Mouse (Mus musculus) kidney, embryonic 15.5 days (tissue): ENCODE results near the gene Cdc42. TPM values are rescaled to one million over a fixed set of nuclear protein-coding genes. Genes with fewer than 3 reads are reported as not detected.
A peak's percentile ranks its signal among the peaks of the same experiment; 100 is the strongest.

ENCODE experiments used
- ATAC-seq: fragments of 200-750 bp; cut with Nextera tagmentation; replicated peaks from 2 replicates; pipeline ENCODE4 v1.8.0; 2017; ENCODE audit warnings: moderate TSS enrichment; ENCODE audit not compliant: low FRiP score
- H3K27ac ChIP-seq: fragments of 300-500 bp; sonication (generic); 2 replicates; pipeline ENCODE4 v1.5.1; 2015; ENCODE audit warnings: mild to moderate bottlenecking, inconsistent platforms
- H3K27me3 ChIP-seq: fragments of 300-500 bp; sonication (generic); 2 replicates; pipeline ENCODE4 v1.6.1; 2015; ENCODE audit warnings: inconsistent platforms
- H3K36me3 ChIP-seq: fragments of 300-500 bp; sonication (generic); 2 replicates; pipeline ENCODE4 v1.6.1; 2015; ENCODE audit warnings: inconsistent platforms
- H3K4me1 ChIP-seq: fragments of 300-500 bp; sonication (generic); 2 replicates; pipeline ENCODE4 v1.6.1; 2015; ENCODE audit warnings: inconsistent platforms
- H3K4me2 ChIP-seq: fragments of 300-500 bp; sonication (generic); 2 replicates; pipeline ENCODE4 v1.6.1; 2015; ENCODE audit warnings: moderate library complexity, mild to moderate bottlenecking, inconsistent platforms
- H3K4me3 ChIP-seq: fragments of 300-500 bp; sonication (generic); replicated peaks from 2 replicates; pipeline ENCODE4 v1.5.1; 2015; ENCODE audit warnings: mild to moderate bottlenecking, inconsistent platforms
- H3K9ac ChIP-seq: fragments of 300-500 bp; sonication (generic); 2 replicates; pipeline ENCODE4 v1.6.1; 2015; ENCODE audit warnings: mild to moderate bottlenecking, inconsistent platforms
- H3K9me3 ChIP-seq: fragments of 300-500 bp; sonication (generic); replicated peaks from 2 replicates; pipeline ENCODE4 v1.6.1; 2016; ENCODE audit warnings: inconsistent platforms
- WGBS: fragments of 180-500 bp; shearing (Covaris S2); methylation state at CpG from one replicate; pipeline ENCODE4 v1.1.7; 2015; ENCODE audit warnings: mixed read lengths; 5-methylcytosine and 5-hydroxymethylcytosine counted together
- polyA plus RNA-seq: library from polyadenylated mRNA; unstranded; fragments of >200 nt; fragmentation: Nextera tagmentation; extraction: Ambion mirVana; gene quantifications from 2 replicates; pipeline ENCODE4 v1.2.1, GENCODE M21; 2015

Cdc42 gene
- polyA plus RNA-seq, 1 experiment from 2014 or later, result 678 TPM

- Histone ChIP-seq H3K36me3 (peaks cover 18% of the 10 kb centered on the region), H3K9me3 (no peaks in the 10 kb centered on the region), H3K9ac (no peak overlapping the region), H3K4me3 (no peak overlapping the region), H3K27ac (no peak overlapping the region), H3K27me3 (no peaks in the 10 kb centered on the region), H3K4me1 (peaks cover 27% of the 10 kb centered on the region), H3K4me2 (no peak overlapping the region)
- WGBS, result 83% methylated on average over 1 of the region's 1 CpGs
- ATAC-seq, result no peak
These were observed 18.1 kb downstream of the Cdc42 start for GRCm38 (mm10) chr4:137339415-137339814.

DNA sequence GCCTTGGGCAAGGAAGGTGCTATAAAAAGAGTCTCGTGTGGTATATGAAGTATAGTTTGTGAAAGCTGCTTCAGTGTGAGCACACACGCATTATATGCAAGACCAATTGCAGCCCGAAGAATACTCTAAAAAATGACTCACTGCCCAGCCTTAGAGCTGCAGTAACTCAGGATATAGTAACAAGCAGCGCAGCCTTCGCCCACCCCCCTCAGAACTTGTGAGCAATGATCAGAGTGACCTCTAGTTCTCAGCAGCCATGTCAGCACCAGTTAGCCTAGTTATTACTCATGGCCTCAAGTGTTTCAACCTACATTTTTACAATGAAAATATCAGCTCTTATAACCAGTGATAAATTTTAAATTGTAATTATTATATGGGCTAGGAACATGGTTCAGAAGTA, 21.1 kb downstream of the Cdc42 start:
- no peak overlapping the region for H3K27ac ChIP-seq
- no peak for ATAC-seq
- no peaks in the 10 kb centered on the region for H3K27me3 ChIP-seq
- H3K9me3 ChIP-seq, result no peaks in the 10 kb centered on the region
- WGBS, result 79% methylated on average over 5 of the region's 5 CpGs
- no peak overlapping the region for H3K4me3 ChIP-seq
- H3K36me3 ChIP-seq, result peaks cover 41% of the 10 kb centered on the region
- H3K4me2 ChIP-seq, result no peak overlapping the region
- no peak overlapping the region for H3K9ac ChIP-seq
- peaks cover 24% of the 10 kb centered on the region for H3K4me1 ChIP-seq

DNA sequence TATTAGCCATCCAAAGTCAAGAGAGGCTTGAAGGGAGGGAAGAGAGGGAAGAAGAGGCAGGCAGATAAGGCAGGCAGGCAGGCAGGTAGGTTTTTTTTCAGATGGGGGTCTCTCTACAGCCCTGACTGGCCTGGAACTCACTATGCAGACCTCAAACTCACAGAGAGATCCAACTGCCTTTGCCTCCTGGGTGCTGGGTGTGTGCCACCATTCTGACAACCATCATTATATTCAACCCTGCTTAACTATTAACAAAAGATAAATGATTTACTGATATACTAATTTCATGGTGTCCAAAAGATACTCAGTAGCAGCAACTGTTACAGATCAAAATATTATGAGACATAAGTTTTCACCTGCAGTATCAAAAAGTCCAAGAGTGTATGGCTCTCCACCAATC, 25.5 kb downstream of the Cdc42 start:
- peaks cover 4% of the 10 kb centered on the region; the same call in 1 of the 2 replicates for H3K4me1 ChIP-seq
- no peak for ATAC-seq
- H3K9me3 ChIP-seq, result no peaks in the 10 kb centered on the region
- H3K4me2 ChIP-seq, result no peak overlapping the region
- no peak overlapping the region for H3K9ac ChIP-seq
- peaks cover 79% of the 10 kb centered on the region for H3K36me3 ChIP-seq
- H3K4me3 ChIP-seq, result no peak overlapping the region
- no peaks in the 10 kb centered on the region for H3K27me3 ChIP-seq
- H3K27ac ChIP-seq, result no peak overlapping the region

DNA sequence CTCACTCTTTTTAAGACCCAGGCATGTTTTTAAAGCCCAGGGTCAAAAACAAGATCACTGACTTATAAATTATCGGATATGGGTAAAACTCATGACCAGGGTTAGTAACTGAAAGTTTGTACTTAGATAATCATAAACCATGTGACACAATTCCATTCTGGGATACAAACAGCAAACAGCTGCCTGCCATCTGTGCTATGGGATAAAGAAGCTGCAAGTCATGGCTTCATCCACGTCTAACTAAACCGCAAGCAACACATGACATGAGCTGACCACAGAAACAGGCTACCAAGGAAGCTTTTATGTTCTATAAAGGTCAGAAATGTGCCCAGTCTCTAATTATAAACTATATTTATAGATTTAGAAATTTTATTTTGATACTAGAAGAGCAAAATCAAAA, 31.0 kb downstream of the Cdc42 start:
- peaks cover 83% of the 10 kb centered on the region for H3K36me3 ChIP-seq
- H3K4me1 ChIP-seq, result no peaks in the 10 kb centered on the region
- 84% methylated on average over 3 of the region's 3 CpGs for WGBS
- no peak for ATAC-seq
- H3K27ac ChIP-seq, result no peak overlapping the region
- no peak overlapping the region for H3K9ac ChIP-seq
- H3K4me3 ChIP-seq, result no peak overlapping the region
- no peaks in the 10 kb centered on the region for H3K27me3 ChIP-seq
- H3K4me2 ChIP-seq, result no peak overlapping the region
- no peaks in the 10 kb centered on the region for H3K9me3 ChIP-seq

GRCm38 (mm10) chr4:137324926-137325325, 32.6 kb downstream of the Cdc42 start:
- WGBS, result 83% methylated on average over 6 of the region's 6 CpGs
- no peak for ATAC-seq
- Histone ChIP-seq H3K36me3 (peaks cover 87% of the 10 kb centered on the region), H3K9me3 (no peaks in the 10 kb centered on the region), H3K27me3 (no peaks in the 10 kb centered on the region), H3K27ac (no peak overlapping the region), H3K4me3 (no peak overlapping the region), H3K4me1 (no peaks in the 10 kb centered on the region), H3K4me2 (no peak overlapping the region), H3K9ac (no peak overlapping the region)

DNA sequence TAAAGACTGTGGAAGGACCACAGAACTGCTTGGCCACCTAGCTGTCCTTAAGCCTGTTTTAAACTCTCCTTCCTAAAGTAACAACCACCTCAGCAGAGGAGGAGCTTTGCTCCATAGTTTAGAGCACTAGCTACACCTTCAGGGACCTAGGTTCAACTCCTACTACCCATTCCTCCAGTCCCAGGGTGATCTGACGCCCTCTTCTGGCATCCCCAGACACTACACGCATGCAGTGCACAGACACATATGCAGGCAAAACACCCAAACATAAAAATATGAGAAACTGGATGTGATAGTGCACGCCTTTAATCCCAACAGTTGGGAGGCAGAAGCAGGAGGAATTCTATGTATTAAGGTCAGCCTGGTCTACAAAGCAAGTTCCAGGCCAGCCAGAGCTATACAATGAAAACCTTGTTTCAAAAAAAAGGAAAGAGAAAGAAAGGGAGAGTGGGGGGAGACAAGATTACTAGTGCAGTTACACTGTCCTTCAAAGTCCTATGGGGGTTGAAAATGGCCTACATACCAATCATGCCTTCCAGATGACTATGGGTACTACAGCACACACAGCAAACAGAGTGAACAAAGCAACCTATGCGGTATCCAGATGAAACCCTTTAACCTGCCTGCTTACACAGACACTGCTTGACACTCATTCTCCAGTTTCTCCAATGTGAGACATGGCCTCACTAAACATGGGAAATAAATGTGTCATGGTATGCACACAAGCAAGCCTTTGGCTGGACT, 41.3 kb downstream of the Cdc42 start:
- H3K36me3 ChIP-seq, result peaks cover 55% of the 10 kb centered on the region
- no peak overlapping the region for H3K9ac ChIP-seq
- peak overlapping the region; percentile 41; the same call in 1 of the 2 replicates for H3K27ac ChIP-seq
- WGBS, result 91% methylated on average over 4 of the region's 4 CpGs
- H3K4me3 ChIP-seq, result no peak overlapping the region
- H3K9me3 ChIP-seq, result no peaks in the 10 kb centered on the region
- no peak overlapping the region for H3K4me2 ChIP-seq
- H3K27me3 ChIP-seq, result no peaks in the 10 kb centered on the region
- ATAC-seq, result no peak
- H3K4me1 ChIP-seq, result peaks cover 15% of the 10 kb centered on the region

DNA sequence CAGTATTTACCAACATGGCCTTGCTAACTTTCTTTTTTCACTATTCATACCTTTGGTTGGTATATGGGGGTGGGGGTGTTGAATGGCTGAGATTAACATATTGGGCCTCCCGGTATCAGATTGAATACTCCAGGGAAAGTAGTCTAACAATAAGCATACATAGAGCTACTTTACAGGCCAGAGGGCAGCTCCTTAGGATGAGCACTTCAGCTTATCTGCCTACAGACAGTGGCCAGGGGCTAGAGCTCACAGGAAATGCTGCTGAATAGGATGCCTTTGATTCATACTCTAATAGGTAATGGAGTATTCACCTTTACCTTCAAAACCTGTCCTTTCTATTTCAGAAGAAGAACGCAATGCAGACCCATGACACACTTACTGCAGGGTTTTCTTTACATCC, 42.5 kb downstream of the Cdc42 start:
- Histone ChIP-seq H3K9me3 (no peaks in the 10 kb centered on the region), H3K36me3 (peaks cover 47% of the 10 kb centered on the region), H3K4me3 (no peak overlapping the region), H3K4me1 (peaks cover 26% of the 10 kb centered on the region), H3K9ac (no peak overlapping the region), H3K4me2 (no peak overlapping the region), H3K27me3 (no peaks in the 10 kb centered on the region), H3K27ac (no peak overlapping the region)
- 79% methylated on average over 2 of the region's 2 CpGs for WGBS
- ATAC-seq, result no peak

DNA sequence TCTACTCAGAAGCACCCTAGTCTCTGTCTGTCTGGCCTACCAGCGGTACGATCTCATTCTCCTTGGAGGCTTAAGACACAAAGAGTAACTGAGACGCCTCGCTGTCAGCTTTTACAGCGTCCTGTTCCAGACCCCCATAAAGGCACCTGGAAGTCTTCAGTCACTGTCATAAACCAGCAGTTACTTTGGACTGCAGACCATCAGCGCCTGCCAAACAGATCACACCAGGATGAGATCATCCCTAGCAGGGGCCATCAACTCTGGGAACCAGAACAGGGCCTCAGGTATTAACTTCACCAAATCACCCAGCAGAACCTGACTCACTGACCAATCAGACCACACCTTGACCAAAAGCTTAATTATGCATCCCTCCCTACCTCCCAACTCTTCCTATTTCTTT, 43.0 kb downstream of the Cdc42 start:
- 17% methylated on average over 6 of the region's 6 CpGs for WGBS
- H3K36me3 ChIP-seq, result peaks cover 42% of the 10 kb centered on the region
- 0 out of 2 replicates have a peak overlapping the region, but pooled peaks have one; percentile 22 for H3K27ac ChIP-seq
- H3K4me3 ChIP-seq, result no peak overlapping the region
- no peaks in the 10 kb centered on the region for H3K27me3 ChIP-seq
- H3K9ac ChIP-seq, result no peak overlapping the region
- H3K4me1 ChIP-seq, result peaks cover 31% of the 10 kb centered on the region
- H3K9me3 ChIP-seq, result no peaks in the 10 kb centered on the region
- 0 out of 2 replicates have a peak, but pooled peaks have one; percentile 12 for ATAC-seq
- no peak overlapping the region for H3K4me2 ChIP-seq

DNA sequence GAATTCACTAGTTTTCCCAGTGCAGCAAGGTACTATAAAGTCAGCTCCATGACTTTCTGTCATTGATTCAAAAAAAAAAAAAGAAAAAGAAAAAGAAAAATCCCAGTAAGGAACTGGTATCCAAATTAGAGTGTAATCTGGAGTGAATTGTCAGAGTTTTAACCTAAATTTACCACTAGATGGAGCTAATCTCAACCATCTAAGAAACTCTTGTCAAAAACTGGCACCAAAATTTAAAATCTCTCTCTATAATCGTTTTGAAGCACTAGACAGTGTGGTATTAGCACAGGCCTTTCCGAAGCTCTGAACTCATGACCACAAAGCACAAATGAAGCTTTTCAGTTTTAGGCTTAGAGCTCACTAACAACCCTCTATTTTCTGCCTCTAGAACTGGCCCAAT, 44.0 kb downstream of the Cdc42 start:
- Histone ChIP-seq H3K9ac (no peak overlapping the region), H3K4me3 (no peak overlapping the region), H3K4me2 (no peak overlapping the region), H3K9me3 (no peaks in the 10 kb centered on the region), H3K4me1 (peaks cover 31% of the 10 kb centered on the region), H3K27me3 (no peaks in the 10 kb centered on the region), H3K27ac (no peak overlapping the region), H3K36me3 (peaks cover 32% of the 10 kb centered on the region)
- WGBS, result 53% methylated on average over 2 of the region's 2 CpGs
- no peak for ATAC-seq

DNA sequence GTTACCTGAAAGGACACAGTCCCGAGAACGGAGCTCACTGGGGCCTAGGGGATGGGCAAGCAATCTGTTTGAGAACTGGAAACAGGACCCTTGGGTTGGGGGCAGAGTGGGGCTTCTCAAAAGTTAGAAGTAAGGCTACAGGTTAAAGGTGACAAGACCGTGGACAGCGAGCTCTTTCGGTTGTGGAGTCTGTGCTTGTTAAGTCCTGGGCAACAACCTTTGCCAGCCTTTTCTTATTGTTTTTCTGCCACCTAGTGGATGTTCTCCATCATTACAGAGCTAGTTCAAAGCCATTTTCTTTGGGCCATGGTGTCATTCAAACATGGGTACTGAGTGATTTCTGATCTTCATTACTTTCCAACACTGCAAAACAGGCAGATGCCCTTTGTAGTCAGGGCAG, 49.1 kb downstream of the Cdc42 start:
- H3K36me3 ChIP-seq, result 0 out of 2 replicates have a peak, but pooled peaks cover 3% of the 10 kb centered on the region
- no peak overlapping the region for H3K27ac ChIP-seq
- H3K4me3 ChIP-seq, result no peak overlapping the region
- 47% methylated on average over 5 of the region's 5 CpGs for WGBS
- H3K9me3 ChIP-seq, result no peaks in the 10 kb centered on the region
- no peak overlapping the region for H3K4me2 ChIP-seq
- no peak for ATAC-seq
- peaks cover 50% of the 10 kb centered on the region for H3K4me1 ChIP-seq
- H3K27me3 ChIP-seq, result no peaks in the 10 kb centered on the region
- no peak overlapping the region for H3K9ac ChIP-seq

- no peaks in the 10 kb centered on the region for H3K27me3 ChIP-seq
- WGBS, result 60% methylated on average over 19 of the region's 19 CpGs
- H3K4me1 ChIP-seq, result peaks cover 59% of the 10 kb centered on the region
- 0 out of 2 replicates have a peak, but pooled peaks cover 3% of the 10 kb centered on the region for H3K36me3 ChIP-seq
- no peak for ATAC-seq
- H3K4me3 ChIP-seq, result no peak overlapping the region
- no peak overlapping the region for H3K4me2 ChIP-seq
- H3K9ac ChIP-seq, result no peak overlapping the region
- peak overlapping the region; percentile 85 for H3K27ac ChIP-seq
- H3K9me3 ChIP-seq, result no peaks in the 10 kb centered on the region
These were observed 50.4 kb downstream of the Cdc42 start for GRCm38 (mm10) chr4:137306991-137307706.

DNA sequence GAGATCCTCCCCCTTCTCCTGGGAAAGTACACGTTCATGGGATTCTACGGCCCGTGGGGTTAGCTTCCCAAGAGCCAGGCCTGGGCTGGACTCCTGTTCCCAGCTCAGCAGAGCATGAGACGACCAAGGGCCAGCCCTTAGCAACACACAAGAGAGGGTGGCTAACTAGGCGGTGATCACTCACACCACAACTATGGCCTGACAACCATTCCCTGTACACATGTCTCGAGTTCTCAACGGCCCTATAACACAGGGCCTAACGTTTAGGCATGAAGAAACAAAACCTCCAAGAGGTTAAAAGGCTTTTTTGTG, 51.0 kb downstream of the Cdc42 start:
- WGBS, result 26% methylated on average over 8 of the region's 8 CpGs
- no peaks in the 10 kb centered on the region for H3K9me3 ChIP-seq
- H3K4me3 ChIP-seq, result no peak overlapping the region
- no peak overlapping the region for H3K4me2 ChIP-seq
- ATAC-seq, result peak; percentile 63
- H3K27me3 ChIP-seq, result no peaks in the 10 kb centered on the region
- peaks cover 65% of the 10 kb centered on the region for H3K4me1 ChIP-seq
- peak overlapping the region; percentile 85 for H3K27ac ChIP-seq
- H3K36me3 ChIP-seq, result 0 out of 2 replicates have a peak, but pooled peaks cover 3% of the 10 kb centered on the region
- no peak overlapping the region for H3K9ac ChIP-seq
